Mouse (Mus musculus): ENCODE results near the gene 4632433K11Rik.

GRCm38 (mm10) chr7:5074984-5075383, 41.1 kb downstream of the 4632433K11Rik start:
- TF ChIP-seq CTCF (conservative IDR thresholded peaks at IDR 0.05; ENCODE audit: low read length) (no peak), NANOG (IDR thresholded peaks at IDR 0.05; ENCODE audit: borderline replicate concordance, low read length) (no peak)

Measured in E14TG2a.4 (cell line).